Mouse (Mus musculus): ENCODE data around the gene H1foo.

DNA sequence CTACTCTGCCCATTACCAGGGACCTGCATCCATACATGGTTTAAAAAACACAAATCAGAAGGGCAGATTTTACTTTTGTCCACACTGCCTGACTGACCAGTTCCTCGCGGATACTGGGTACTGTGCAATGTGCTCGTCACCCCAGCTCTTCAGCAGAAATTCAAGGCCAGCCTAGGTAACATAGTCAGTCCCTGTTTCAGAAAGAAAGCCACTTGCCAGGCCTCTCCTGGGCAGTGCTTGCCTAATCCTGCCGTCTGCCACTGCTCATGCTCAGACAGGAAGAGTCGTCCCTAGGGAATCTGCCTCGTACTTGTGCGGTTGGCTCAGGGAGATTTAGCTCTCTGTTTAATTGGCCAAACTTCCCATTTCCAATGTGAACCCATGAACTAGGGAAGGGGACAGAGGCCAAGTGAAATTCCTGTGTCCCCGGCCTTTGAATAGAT lies 43.2 kb upstream of the H1foo start:
- TF ChIP-seq MAX (IDR thresholded peaks at IDR 0.05; ENCODE audit: low read length): no peak
- no peak for TF ChIP-seq RCOR1 (IDR thresholded peaks at IDR 0.05; ENCODE audit: low read depth, low read length)
- TF ChIP-seq CTCF (IDR thresholded peaks at IDR 0.05 in 2 of 3, conservative IDR thresholded peaks at IDR 0.05 in 1 of 3; ENCODE audit: control insufficient read depth in 1 of 3, insufficient read depth in 1 of 3, low read depth in 2 of 3, low read length in 3 of 3, poor library complexity in 1 of 3, severe bottlenecking in 1 of 3): no peak
- no peak for TF ChIP-seq JUND (IDR thresholded peaks at IDR 0.05; ENCODE audit: low read depth, low read length)
